Mouse (Mus musculus) myocyte (in vitro differentiated cells): ENCODE measurements around the gene Daglb. TPM values are rescaled to one million over a fixed set of nuclear protein-coding genes. Genes with fewer than 3 reads are reported as not detected.
"Not testable (repeated sequence)": the region's sequence is repeated elsewhere in the genome, so short reads cannot be mapped to it uniquely, and the experiment has no call there.

Experiments
- H3K27me3 ChIP-seq: one replicate; pipeline ENCODE4 v1.6.1; 2011; ENCODE audit not compliant: control insufficient read depth, insufficient read depth, insufficient read length
- H3K36me3 ChIP-seq: one replicate; pipeline ENCODE4 v1.6.1; 2011; ENCODE audit not compliant: control insufficient read depth, insufficient read depth
- H3K4me2 ChIP-seq: one replicate; pipeline ENCODE4 v1.6.1; 2011; ENCODE audit warnings: low read depth, control low read depth
- H3K4me3 ChIP-seq: one replicate; pipeline ENCODE4 v1.5.1; 2011; ENCODE audit warnings: mild to moderate bottlenecking, control low read depth, moderate library complexity
- H3K79me2 ChIP-seq: one replicate; pipeline ENCODE4 v1.6.1; 2011; ENCODE audit not compliant: control insufficient read depth, insufficient read depth
- H3ac ChIP-seq: one replicate; pipeline ENCODE4 v1.6.1; 2011; ENCODE audit not compliant: control insufficient read depth, insufficient read length
- CEBPB ChIP-seq: IDR thresholded peaks from 2 replicates; pipeline ENCODE4 v1.6.1; 2011; ENCODE audit warnings: mild to moderate bottlenecking, moderate library complexity; ENCODE audit not compliant: poor library complexity, insufficient read depth, severe bottlenecking
- E2F4 ChIP-seq: IDR thresholded peaks from one replicate; pipeline ENCODE4 v1.6.1; 2011; ENCODE audit warnings: mild to moderate bottlenecking, control low read depth, moderate library complexity; ENCODE audit not compliant: insufficient read depth
- MAX ChIP-seq: IDR thresholded peaks from one replicate; pipeline ENCODE4 v1.6.1; 2011; ENCODE audit warnings: low read depth, mild to moderate bottlenecking, control low read depth
- MYOD1 ChIP-seq, 3 experiments: IDR thresholded peaks; one replicate each; pipeline ENCODE4 v1.6.1; 2011; ENCODE audit warnings: control low read depth in 2 of 3, low read depth in 2 of 3, mild to moderate bottlenecking in 2 of 3, moderate library complexity in 1 of 3; ENCODE audit not compliant: insufficient read length in 2 of 3, control insufficient read depth in 1 of 3
- MYOG ChIP-seq, 3 experiments: IDR thresholded peaks; one replicate each; pipeline ENCODE4 v1.6.1; 2011; ENCODE audit warnings: control low read depth in 2 of 3, low read depth in 2 of 3, mild to moderate bottlenecking in 2 of 3; ENCODE audit not compliant: insufficient read length in 2 of 3, control insufficient read depth in 1 of 3, insufficient read depth in 1 of 3
- POLR2A ChIP-seq: IDR thresholded peaks from one replicate; pipeline ENCODE4 v1.6.1; 2011; ENCODE audit warnings: low read depth, mild to moderate bottlenecking, control low read depth, moderate library complexity; ENCODE audit not compliant: insufficient read length
- POLR2AphosphoS2 ChIP-seq: IDR thresholded peaks from one replicate; pipeline ENCODE4 v1.6.1; 2011; ENCODE audit warnings: low read depth, control low read depth; ENCODE audit not compliant: insufficient read length
- REST ChIP-seq: IDR thresholded peaks from one replicate; pipeline ENCODE4 v1.6.1; 2011; ENCODE audit warnings: mild to moderate bottlenecking, control low read depth, moderate library complexity; ENCODE audit not compliant: insufficient read depth, insufficient read length
- SRF ChIP-seq: IDR thresholded peaks from one replicate; pipeline ENCODE4 v1.6.1; 2011; ENCODE audit warnings: low read depth; ENCODE audit not compliant: control insufficient read depth, insufficient read length
- TCF12 ChIP-seq: IDR thresholded peaks from one replicate; pipeline ENCODE4 v1.6.1; 2011; ENCODE audit warnings: mild to moderate bottlenecking, control low read depth; ENCODE audit not compliant: poor library complexity, insufficient read depth, severe bottlenecking
- TCF3 ChIP-seq: IDR thresholded peaks from one replicate; pipeline ENCODE4 v1.6.1; 2011; ENCODE audit warnings: low read depth, control low read depth; ENCODE audit not compliant: insufficient read length
- USF1 ChIP-seq: IDR thresholded peaks from one replicate; pipeline ENCODE4 v1.6.1; 2011; ENCODE audit warnings: low read depth, mild to moderate bottlenecking, control low read depth, moderate library complexity
- polyA plus RNA-seq: library from polyadenylated mRNA; unstranded; fragments of >200 nt; fragmentation: generic; extraction: Trizol; gene quantifications from one replicate; pipeline ENCODE4 v1.2.1, GENCODE M21; 2012; ENCODE audit warnings: missing spikeins

Gene Daglb
- polyA plus RNA-seq, 1 experiment = 3.9 TPM

- Histone ChIP-seq H3ac (no peak overlapping the region), H3K36me3 (no peaks in the 10 kb centered on the region), H3K4me3 (no peak overlapping the region), H3K79me2 (peaks cover 22% of the 10 kb centered on the region), H3K4me2 (peak overlapping the region; percentile 84), H3K27me3 (no peaks in the 10 kb centered on the region)
- no peak for TF ChIP-seq REST
- TF ChIP-seq MYOG (IDR thresholded peaks at IDR 0.05; ENCODE audit: control insufficient read depth in 1 of 3, insufficient read depth in 1 of 3, insufficient read length in 2 of 3, low read depth in 2 of 3) = no peak
Measured at GRCm38 (mm10) chr5:143547866-143548265, 83.5 kb downstream of the Daglb start.

- H3K4me3 ChIP-seq = peak overlapping the region; percentile 30
- TF ChIP-seq POLR2A (peak; percentile 89), MYOD1 (IDR thresholded peaks at IDR 0.05; ENCODE audit: control insufficient read depth in 1 of 3, insufficient read length in 2 of 3, low read depth in 2 of 3) (no peak), POLR2AphosphoS2 (peak; percentile 74), CEBPB (no peak), REST (no peak), TCF3 (no peak), USF1 (no peak), MYOG (IDR thresholded peaks at IDR 0.05; ENCODE audit: control insufficient read depth in 1 of 3, insufficient read depth in 1 of 3, insufficient read length in 2 of 3, low read depth in 2 of 3) (peak in 1 of 3 experiments; percentile 31), SRF (no peak), E2F4 (no peak), MAX (no peak), TCF12 (no peak)
- peak overlapping the region; percentile 84 for H3K4me2 ChIP-seq
- peak overlapping the region; percentile 48 for H3ac ChIP-seq
- H3K79me2 ChIP-seq = peaks cover 22% of the 10 kb centered on the region
- no peaks in the 10 kb centered on the region for H3K27me3 ChIP-seq
- no peaks in the 10 kb centered on the region for H3K36me3 ChIP-seq
Measured at GRCm38 (mm10) chr5:143548401-143548846, 84.0 kb downstream of the Daglb start.

GRCm38 (mm10) chr5:143548922-143549321, 84.5 kb downstream of the Daglb start:
- not testable (repeated sequence) for H3K27me3 ChIP-seq, H3K36me3 ChIP-seq
- Histone ChIP-seq H3K79me2 (peaks cover 22% of the 10 kb centered on the region), H3K4me2 (peak overlapping the region; percentile 95), H3ac (peak overlapping the region; percentile 48), H3K4me3 (peak overlapping the region; percentile 30)

GRCm38 (mm10) chr5:143552911-143553310, 88.5 kb downstream of the Daglb start:
- TF ChIP-seq E2F4 (no peak), TCF12 (no peak), MAX (no peak)

GRCm38 (mm10) chr5:143555233-143555632, 90.8 kb downstream of the Daglb start:
- Histone ChIP-seq H3K79me2 (peaks cover 24% of the 10 kb centered on the region), H3K27me3 (no peaks in the 10 kb centered on the region), H3K4me3 (no peak overlapping the region), H3ac (no peak overlapping the region), H3K36me3 (no peaks in the 10 kb centered on the region), H3K4me2 (no peak overlapping the region)
- no peak for TF ChIP-seq MYOD1 (IDR thresholded peaks at IDR 0.05; ENCODE audit: control insufficient read depth in 1 of 3, insufficient read length in 2 of 3, low read depth in 2 of 3)
- TF ChIP-seq TCF12 = no peak
- no peak for TF ChIP-seq POLR2A
- no peak for TF ChIP-seq MYOG (IDR thresholded peaks at IDR 0.05; ENCODE audit: control insufficient read depth in 1 of 3, insufficient read depth in 1 of 3, insufficient read length in 2 of 3, low read depth in 2 of 3)
- no peak for TF ChIP-seq E2F4
- no peak for TF ChIP-seq MAX
- no peak for TF ChIP-seq POLR2AphosphoS2

More at GRCm38 (mm10) chr5:143552911-143553310, 88.5 kb downstream of the Daglb start:
- H3ac ChIP-seq = no peak overlapping the region
- H3K79me2 ChIP-seq = peaks cover 28% of the 10 kb centered on the region
- no peak overlapping the region for H3K4me3 ChIP-seq
- no peaks in the 10 kb centered on the region for H3K27me3 ChIP-seq
- H3K4me2 ChIP-seq = no peak overlapping the region
- no peaks in the 10 kb centered on the region for H3K36me3 ChIP-seq

Other genes starting within 250 kb of the Daglb start
- not detected for gene Spdye4a, start 237.7 kb upstream of the Daglb start, polyA plus RNA-seq
- 4.5 TPM for gene Zfp12, start 229.4 kb upstream of the Daglb start, polyA plus RNA-seq
- gene Zfp316, start 194.6 kb upstream of the Daglb start, polyA plus RNA-seq = 6.1 TPM
- gene Zfp853, start 171.0 kb upstream of the Daglb start, polyA plus RNA-seq = 0.01 TPM
- gene E130309D02Rik, start 149.2 kb upstream of the Daglb start, polyA plus RNA-seq = 25.7 TPM
- 60.5 TPM for gene Zdhhc4, start 135.3 kb upstream of the Daglb start, polyA plus RNA-seq
- gene Grid2ip, start 107.2 kb upstream of the Daglb start, polyA plus RNA-seq = not detected
- gene Kdelr2, start 60.7 kb upstream of the Daglb start, polyA plus RNA-seq = 88.2 TPM
- 245 TPM for gene Rac1, start 63.5 kb downstream of the Daglb start, polyA plus RNA-seq
- 18.5 TPM for gene Cyth3, start 157.9 kb downstream of the Daglb start, polyA plus RNA-seq